Mouse (Mus musculus) mature B cell (primary cell): ENCODE results near the gene Atp5e.

Experiments used
- in situ Hi-C: fragments of 300-500 bp; cut with MboI; formaldehyde crosslinking; loops from 2 replicates; pipeline ENCODE4 v1.14.3; 2019

Gene Atp5e

DNA sequence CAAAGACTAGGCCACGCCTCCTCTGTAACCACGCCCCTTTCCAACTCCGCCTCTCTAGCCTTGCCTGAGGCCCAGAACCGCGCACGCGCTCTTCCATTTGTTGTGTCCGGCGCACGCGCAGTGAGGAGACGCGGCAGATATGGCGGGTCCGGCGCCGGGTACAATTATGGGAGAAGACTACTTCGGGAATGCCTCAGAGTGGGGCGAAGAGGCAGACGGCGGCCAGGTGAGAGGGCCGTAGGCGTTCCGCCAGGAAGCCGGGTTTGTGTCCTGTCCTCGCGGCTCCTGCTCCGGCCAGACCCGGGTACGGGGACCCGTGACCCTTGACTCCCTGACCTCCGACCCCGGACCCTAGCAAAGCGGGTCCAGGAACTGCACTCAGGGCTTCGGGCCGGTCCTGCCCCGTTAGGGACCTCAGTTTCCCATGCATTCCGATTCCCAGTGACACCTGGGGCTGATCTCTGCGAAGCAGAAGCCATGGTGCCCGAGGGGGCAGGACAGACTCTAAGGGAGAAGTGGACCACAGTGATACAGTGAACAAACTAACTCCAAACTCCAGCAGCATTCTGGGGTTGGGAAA lies 48.1 kb downstream of the Atp5e start, which contains the start of gene Nelfcd:
Nelfcd (plus strand) TSS at position 74 of the 580 bp plus-strand sequence.
- in situ Hi-C loops = no loop called here

GRCm38 (mm10) chr2:174415001-174415730 lies 48.7 kb downstream of the Atp5e start:
- in situ Hi-C loops = no loop called here

DNA sequence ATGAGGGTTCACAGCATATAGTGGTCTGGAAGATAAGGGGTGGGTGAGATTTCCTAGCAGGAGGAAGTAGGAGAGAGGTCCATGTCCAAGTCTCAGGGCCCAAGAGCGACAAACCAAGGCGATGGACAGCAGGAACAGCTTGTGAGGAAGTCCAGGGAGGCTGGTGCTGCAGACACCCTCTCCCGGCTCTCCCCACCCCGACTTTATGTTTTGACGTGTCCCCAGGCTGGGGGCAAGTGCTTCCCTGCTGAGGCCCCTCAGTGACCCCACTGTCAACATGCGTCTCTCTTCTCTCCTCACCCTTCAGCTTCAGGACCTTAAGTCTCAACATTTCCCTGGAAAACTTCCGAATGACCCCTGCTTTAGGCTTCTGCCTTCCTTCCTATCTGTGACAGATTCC lies 50.8 kb downstream of the Atp5e start:
- in situ Hi-C loops = no loop called here
